Mouse (Mus musculus) gastrocnemius, postnatal 4 days (tissue): ENCODE measurements at regions not wholly inside any gene's neighbourhood (a gene's known extent, or its start where the extent isn't known, plus 50 kb on each side); places are given as distances from the start of the nearest gene placed in this dataset.
"Not testable (repeated sequence)": the region's sequence is repeated elsewhere in the genome, so short reads cannot be mapped to it uniquely, and the experiment has no call there.

ENCODE experiments used
- DNase-seq, 2 experiments: peaks; one replicate each; pipeline ENCODE4 v3.0.0; 2021 to 2022; ENCODE audit warnings: low spot score in 2 of 2, mixed read lengths in 2 of 2

- peak in 1 of 2 experiments; percentile 12 for DNase-seq
These were observed 65.3 kb downstream of the Gm15023 start for GRCm38 (mm10) chrX:135112109-135112508.

DNA sequence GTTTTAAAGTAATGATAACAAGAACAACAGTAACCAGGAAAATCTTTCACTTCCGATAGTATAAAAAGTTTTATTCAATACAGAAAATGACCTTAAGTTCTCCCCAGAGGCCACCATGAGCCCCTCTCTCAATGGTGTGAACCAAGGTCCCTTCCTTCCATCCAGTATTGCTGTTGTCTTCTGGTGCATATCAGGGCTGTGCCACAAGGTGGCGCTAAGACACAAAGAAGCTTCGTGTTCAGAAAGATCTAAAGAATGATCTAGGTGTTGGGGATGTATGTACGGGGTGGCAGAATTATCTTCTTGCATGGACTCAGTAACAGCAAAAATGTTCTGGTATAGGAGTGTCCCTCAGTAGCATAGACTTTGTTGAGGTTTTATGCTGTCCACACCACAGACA, 66.6 kb downstream of the Gm15023 start:
- peak in 1 of 2 experiments; percentile 36 for DNase-seq

DNA sequence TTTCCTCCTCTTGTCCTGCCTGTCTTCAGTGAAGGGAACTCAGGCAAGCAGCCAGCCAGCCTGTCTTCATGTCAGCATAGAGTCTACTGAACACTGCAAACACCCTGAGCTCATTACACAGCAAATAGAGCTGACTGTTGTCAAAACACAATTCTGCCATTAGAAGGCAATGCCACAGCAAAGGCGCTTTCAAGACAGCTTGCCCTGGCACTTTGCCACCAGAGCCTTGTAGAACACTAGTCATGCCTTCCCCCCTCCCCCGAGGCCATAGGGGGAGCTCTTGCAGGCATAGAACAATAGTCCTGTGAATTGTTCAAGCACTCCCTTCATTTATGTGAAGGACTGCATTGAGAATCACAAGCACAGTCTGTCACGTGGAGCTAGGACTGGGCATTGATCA, 75.8 kb downstream of the Gm15023 start:
- no peak for DNase-seq

DNA sequence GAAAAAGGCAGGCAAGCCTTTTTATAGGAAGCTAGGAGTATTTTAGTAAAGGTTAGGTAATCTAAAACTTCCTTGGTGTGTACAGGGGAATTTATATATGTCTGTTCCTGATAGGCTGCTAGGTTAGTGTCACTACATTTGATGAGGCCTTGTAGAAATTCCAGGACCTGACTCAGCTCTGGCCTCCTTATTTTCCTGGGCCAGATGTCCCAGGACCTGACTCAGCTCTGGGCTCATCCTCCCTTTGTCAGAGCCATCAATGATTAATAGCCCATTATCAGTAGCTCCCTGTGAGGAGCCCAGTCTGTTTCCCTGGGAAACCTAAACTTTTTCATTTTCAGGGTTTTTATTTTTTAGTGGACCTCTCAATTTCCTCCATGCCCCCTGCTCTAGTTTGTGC, 79.3 kb downstream of the Gm15023 start:
- no peak for DNase-seq

DNA sequence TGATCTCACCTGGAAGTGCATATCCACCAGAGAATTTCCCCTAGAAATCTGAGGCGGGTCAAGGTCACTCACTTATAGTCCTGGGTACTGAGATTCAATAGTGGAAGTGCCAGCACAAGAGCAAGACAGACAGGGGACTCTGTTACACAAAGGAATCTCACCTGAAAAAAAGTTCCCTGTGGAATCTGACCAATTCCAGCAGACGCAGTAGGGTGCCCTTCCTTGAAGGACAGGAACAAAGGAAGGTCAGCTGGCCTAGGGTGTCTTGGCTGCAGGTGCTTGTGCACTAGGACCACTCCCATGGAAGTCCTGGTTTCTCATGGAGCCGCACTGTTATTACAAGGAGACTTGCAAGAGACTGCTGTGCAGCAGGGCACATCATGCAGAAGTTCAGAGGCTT, 81.2 kb downstream of the Gm15023 start:
- DNase-seq: no peak

- DNase-seq: peak in 1 of 2 experiments; percentile 45
These were observed 82.1 kb upstream of the Zmat1 start for GRCm38 (mm10) chrX:135091074-135091473.

DNA sequence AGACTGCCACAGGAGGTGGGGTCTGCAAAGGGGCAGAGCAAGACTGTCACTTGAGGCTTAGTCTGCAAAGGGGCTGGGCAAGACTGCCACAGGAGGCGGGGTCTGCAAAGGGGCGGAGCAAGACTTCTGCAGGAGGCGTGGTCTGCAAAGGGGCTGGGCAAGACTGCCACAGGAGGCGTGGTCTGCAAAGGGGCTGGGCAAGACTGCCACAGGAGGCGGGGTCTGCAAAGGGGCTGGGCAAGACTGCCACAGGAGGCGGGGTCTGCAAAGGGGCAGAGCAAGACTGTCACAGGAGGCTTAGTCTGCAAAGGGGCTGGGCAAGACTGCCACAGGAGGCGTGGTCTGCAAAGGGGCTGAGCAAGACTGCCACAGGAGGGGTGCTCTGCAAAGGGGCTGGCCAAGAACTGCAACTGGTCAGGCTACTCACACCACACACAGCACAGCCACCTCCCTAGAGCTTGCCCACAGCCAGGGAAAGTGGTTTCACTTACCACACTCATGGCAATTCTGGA, 78.1 kb upstream of the Zmat1 start:
- DNase-seq: peak in 1 of 2 experiments; percentile 9

DNA sequence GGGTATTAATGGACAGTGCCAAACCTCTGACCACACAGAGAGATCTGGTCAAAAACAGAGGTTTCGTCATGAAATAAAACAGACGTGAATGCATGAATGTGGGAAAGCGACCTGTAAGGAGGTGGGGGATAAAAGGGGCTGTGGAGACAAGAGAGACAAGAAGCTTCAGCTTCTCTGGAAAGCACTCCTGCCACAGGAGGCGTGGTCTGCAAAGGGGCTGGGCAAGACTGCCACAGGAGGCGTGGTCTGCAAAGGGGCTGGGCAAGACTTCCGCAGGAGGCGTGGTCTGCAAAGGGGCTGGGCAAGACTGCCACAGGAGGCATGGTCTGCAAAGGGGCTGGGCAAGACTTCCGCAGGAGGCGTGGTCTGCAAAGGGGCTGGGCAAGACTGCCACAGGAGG, 77.6 kb upstream of the Zmat1 start:
- not testable (repeated sequence) for DNase-seq

- DNase-seq: not testable (repeated sequence)
These were observed 77.0 kb upstream of the Zmat1 start for GRCm38 (mm10) chrX:135085770-135086553.

DNA sequence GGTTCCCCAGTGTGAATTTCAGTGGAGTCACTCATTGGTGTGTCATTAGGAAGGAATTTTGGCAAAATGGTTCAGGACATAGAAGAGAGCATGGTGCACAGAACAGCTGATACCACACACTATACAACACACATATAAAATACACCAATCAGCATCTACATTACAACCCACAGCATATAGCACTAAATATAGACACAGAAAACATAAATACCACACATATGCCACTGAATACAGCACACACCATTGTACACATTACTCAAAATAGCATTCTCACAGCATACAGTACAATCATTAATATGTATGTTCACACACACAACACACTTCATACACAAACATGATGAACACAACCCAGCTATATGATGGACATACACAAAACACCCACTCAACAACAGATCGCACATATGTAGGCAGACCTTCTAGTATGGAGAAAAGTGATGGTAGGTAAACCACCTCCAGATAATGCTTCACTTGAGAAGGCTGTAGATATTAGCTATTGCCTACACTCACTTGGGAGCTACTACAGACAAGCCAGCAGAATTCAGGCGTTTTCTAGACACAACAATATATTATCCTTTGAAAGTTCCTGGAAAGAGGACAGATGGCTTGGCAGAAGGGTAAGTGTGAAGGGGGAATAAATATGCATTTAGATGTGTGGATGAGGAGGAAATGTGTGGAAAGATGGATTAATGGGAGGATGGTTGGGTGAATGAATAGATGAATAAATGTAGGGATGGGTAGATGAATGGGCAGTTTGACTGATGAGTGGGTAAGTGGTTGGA, 71.6 kb upstream of the Zmat1 start:
- no peak for DNase-seq

DNA sequence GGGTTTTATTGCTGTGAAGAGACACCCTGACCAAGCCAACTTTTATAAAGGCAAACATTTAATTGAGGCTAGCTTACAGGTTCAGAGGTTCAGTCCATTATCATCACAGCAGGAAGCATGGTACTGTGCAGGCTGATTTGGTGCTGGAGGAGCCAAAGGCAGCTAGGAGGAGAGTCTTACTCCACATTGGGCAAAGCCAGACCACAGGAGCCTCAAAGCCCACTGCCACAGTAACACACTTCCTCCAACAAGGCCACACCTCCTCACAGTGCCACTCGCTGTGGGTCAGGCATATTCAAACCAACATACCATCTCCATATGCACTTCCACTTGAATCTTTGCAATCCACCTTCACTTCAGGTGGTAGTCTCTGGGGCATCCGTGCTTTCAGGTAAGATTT, 70.4 kb upstream of the Zmat1 start:
- DNase-seq: no peak

DNA sequence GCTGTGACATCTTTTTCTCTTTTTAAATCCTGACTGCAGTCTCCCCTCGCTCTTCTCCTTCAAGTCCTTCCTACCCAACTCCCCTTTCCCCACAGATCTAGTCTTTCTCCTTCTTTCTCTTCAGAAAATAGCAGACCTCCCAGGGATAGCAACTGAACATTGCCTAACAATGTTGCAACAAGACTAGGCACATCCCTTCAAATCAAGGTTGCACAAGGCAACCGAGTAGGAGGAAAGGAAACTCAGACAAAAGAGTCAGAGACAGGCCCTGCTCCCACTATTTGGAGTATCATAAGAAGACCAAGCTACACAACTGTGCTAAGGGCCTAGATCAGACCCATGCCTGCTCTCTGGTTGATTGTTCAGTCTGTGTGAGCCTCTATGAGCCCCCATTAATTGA, 66.9 kb upstream of the Zmat1 start:
- no peak for DNase-seq

GRCm38 (mm10) chrX:135069448-135069847, 60.4 kb upstream of the Zmat1 start:
- DNase-seq: no peak

DNA sequence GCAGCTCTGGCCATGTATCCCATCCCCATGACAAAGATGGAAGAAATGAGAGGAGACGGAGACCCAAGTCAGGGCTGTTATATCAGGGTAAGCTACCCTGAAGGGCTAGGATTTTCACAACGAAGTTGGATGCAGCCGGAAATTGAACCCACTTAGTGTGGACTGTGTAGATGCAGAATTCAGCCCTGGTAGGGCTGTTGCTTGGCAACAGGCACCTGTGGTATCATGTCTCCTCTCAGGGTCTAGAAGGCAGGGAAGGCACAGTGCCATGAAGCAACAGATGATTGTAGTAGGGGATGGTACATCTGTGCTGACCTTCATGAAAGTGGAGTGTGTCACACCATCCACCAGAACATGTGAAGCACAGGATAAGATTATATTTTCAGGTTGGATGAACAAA, 51.2 kb upstream of the Zmat1 start:
- DNase-seq: no peak

DNA sequence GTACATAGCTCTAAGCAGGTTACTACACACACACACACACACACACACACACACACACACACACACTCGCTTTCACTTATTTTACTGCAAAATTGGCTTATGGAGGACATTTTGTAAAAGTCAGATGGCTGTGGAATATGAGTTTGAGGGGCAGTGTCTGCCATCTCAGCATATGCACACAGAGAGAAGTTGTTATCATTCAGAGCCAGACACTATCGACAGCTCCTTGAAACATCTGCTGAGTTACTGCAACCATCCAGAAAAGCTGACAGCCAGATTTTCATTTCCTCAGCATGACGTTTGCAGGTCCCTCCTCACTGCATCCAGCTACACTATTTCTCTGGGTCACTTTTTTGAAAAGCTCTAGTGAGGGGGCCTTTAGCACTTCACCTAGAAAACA, 49.9 kb upstream of the Zmat1 start:
- DNase-seq: no peak
